Mouse (Mus musculus): Measurements from ENCODE around the gene Cttnbp2nl. TPM values are rescaled to one million over a fixed set of nuclear protein-coding genes. Genes with fewer than 3 reads are reported as not detected.
A peak's percentile ranks its signal among the peaks of the same experiment; 100 is the strongest.

The Cttnbp2nl gene
- total RNA-seq (2021): 10 to 100 TPM; 35.3 to 36.3 TPM

GRCm38 (mm10) chr3:105052937-105053697, at the start of gene Cttnbp2nl:
TSS of gene Cttnbp2nl (minus strand) at chr3:105053146.
- DNase-seq: peak; percentile 100

- no peak for DNase-seq
Measured at GRCm38 (mm10) chr3:105100270-105100589, 47.3 kb upstream of the Cttnbp2nl start.

GRCm38 (mm10) chr3:105099526-105100269, 46.8 kb upstream of the Cttnbp2nl start:
- DNase-seq: peak; percentile 14

GRCm38 (mm10) chr3:105097581-105097980, 44.6 kb upstream of the Cttnbp2nl start:
- no peak for DNase-seq

GRCm38 (mm10) chr3:105095026-105095425, 42.1 kb upstream of the Cttnbp2nl start:
- no peak for DNase-seq

- peak; percentile 25 for DNase-seq
Measured at GRCm38 (mm10) chr3:105094448-105094847, 41.5 kb upstream of the Cttnbp2nl start.

- no peak for DNase-seq
Measured at GRCm38 (mm10) chr3:105092721-105093505, 40.0 kb upstream of the Cttnbp2nl start.

GRCm38 (mm10) chr3:105090981-105091380, 38.0 kb upstream of the Cttnbp2nl start:
- DNase-seq: peak; percentile 70

GRCm38 (mm10) chr3:105090147-105090546, 37.2 kb upstream of the Cttnbp2nl start:
- no peak for DNase-seq

- DNase-seq: no peak
Measured at GRCm38 (mm10) chr3:105088638-105089037, 35.7 kb upstream of the Cttnbp2nl start.

GRCm38 (mm10) chr3:105087344-105087743, 34.4 kb upstream of the Cttnbp2nl start:
- peak; percentile 20 for DNase-seq

GRCm38 (mm10) chr3:105078231-105078826, 25.4 kb upstream of the Cttnbp2nl start:
- peak; percentile 87 for DNase-seq

- no peak for DNase-seq
Measured at GRCm38 (mm10) chr3:105075796-105076195, 22.9 kb upstream of the Cttnbp2nl start.

- DNase-seq: no peak
Measured at GRCm38 (mm10) chr3:105072536-105072935, 19.6 kb upstream of the Cttnbp2nl start.

GRCm38 (mm10) chr3:105071251-105071650, 18.3 kb upstream of the Cttnbp2nl start:
- DNase-seq: no peak

- DNase-seq: no peak
Measured at GRCm38 (mm10) chr3:105070553-105070952, 17.6 kb upstream of the Cttnbp2nl start.

GRCm38 (mm10) chr3:105066544-105066943, 13.6 kb upstream of the Cttnbp2nl start, which contains the start of gene 4930564D02Rik:
TSS of gene 4930564D02Rik (plus strand) at chr3:105066844.
- no peak for DNase-seq

- no peak for DNase-seq
Measured at GRCm38 (mm10) chr3:105062676-105063075, 9.7 kb upstream of the Cttnbp2nl start.

GRCm38 (mm10) chr3:105061991-105062390, 9.0 kb upstream of the Cttnbp2nl start:
- DNase-seq: no peak

- DNase-seq: no peak
Measured at GRCm38 (mm10) chr3:105061496-105061895, 8.6 kb upstream of the Cttnbp2nl start.

GRCm38 (mm10) chr3:105060992-105061391, 8.0 kb upstream of the Cttnbp2nl start:
- DNase-seq: no peak

GRCm38 (mm10) chr3:105059911-105060310, 7.0 kb upstream of the Cttnbp2nl start:
- DNase-seq: no peak

Data from heart, postnatal 4 days (tissue).